Mouse (Mus musculus) forebrain, embryonic 15.5 days (tissue): ENCODE results near the gene Itgam. TPM values are rescaled to one million over a fixed set of nuclear protein-coding genes. Genes with fewer than 3 reads are reported as not detected.
"Not testable (repeated sequence)": the region's sequence is repeated elsewhere in the genome, so short reads cannot be mapped to it uniquely, and the experiment has no call there.

Source experiments
- ATAC-seq: fragments of 200-750 bp; cut with Nextera tagmentation; replicated peaks from 2 replicates; pipeline ENCODE4 v1.8.0; 2017; ENCODE audit warnings: mild to moderate bottlenecking, moderate TSS enrichment, moderate library complexity
- H3K27ac ChIP-seq: fragments of 300-500 bp; sonication (generic); replicated peaks from 2 replicates; pipeline ENCODE4 v1.5.1; 2015; ENCODE audit warnings: mild to moderate bottlenecking, inconsistent platforms
- H3K27me3 ChIP-seq: fragments of 300-500 bp; sonication (generic); 2 replicates; pipeline ENCODE4 v1.6.1; 2015; ENCODE audit warnings: inconsistent platforms
- H3K36me3 ChIP-seq: fragments of 300-500 bp; sonication (generic); 2 replicates; pipeline ENCODE4 v1.6.1; 2015; ENCODE audit warnings: mild to moderate bottlenecking, inconsistent platforms
- H3K4me1 ChIP-seq: fragments of 300-500 bp; sonication (generic); 2 replicates; pipeline ENCODE4 v1.6.1; 2015; ENCODE audit warnings: inconsistent platforms
- H3K4me2 ChIP-seq: fragments of 300-500 bp; sonication (generic); replicated peaks from 2 replicates; pipeline ENCODE4 v1.6.1; 2015; ENCODE audit warnings: mild to moderate bottlenecking, inconsistent platforms
- H3K4me3 ChIP-seq: fragments of 300-500 bp; sonication (generic); 2 replicates; pipeline ENCODE4 v1.5.1; 2015; ENCODE audit warnings: mild to moderate bottlenecking, inconsistent platforms
- H3K9ac ChIP-seq: fragments of 300-500 bp; sonication (generic); replicated peaks from 2 replicates; pipeline ENCODE4 v1.6.1; 2015; ENCODE audit warnings: mild to moderate bottlenecking, inconsistent platforms
- H3K9me3 ChIP-seq: fragments of 300-500 bp; sonication (generic); 2 replicates; pipeline ENCODE4 v1.6.1; 2016; ENCODE audit warnings: inconsistent platforms
- WGBS: fragments of 180-500 bp; shearing (Covaris S2); methylation state at CpG from one replicate; pipeline ENCODE4 v1.1.7; 2015; ENCODE audit warnings: mixed read lengths; 5-methylcytosine and 5-hydroxymethylcytosine counted together
- polyA plus RNA-seq: library from polyadenylated mRNA; unstranded; fragments of >200 nt; fragmentation: Nextera tagmentation; extraction: Ambion mirVana; gene quantifications from 2 replicates; pipeline ENCODE4 v1.2.1, GENCODE M21; 2015

The Itgam gene
- polyA plus RNA-seq, 1 experiment from 2014 or later, result 1.0 TPM

GRCm38 (mm10) chr7:128032989-128033293 is 29.5 kb upstream of the Itgam start:
- 98% methylated on average over 3 of the region's 3 CpGs for WGBS
- no peaks in the 10 kb centered on the region for H3K9me3 ChIP-seq
- no peaks in the 10 kb centered on the region for H3K36me3 ChIP-seq
- H3K4me3 ChIP-seq, result no peak overlapping the region
- H3K27me3 ChIP-seq, result no peaks in the 10 kb centered on the region
- no peak overlapping the region for H3K9ac ChIP-seq
- no peaks in the 10 kb centered on the region for H3K4me1 ChIP-seq
- ATAC-seq, result no peak
- H3K4me2 ChIP-seq, result no peak overlapping the region
- H3K27ac ChIP-seq, result no peak overlapping the region

- Histone ChIP-seq H3K9ac (no peak overlapping the region), H3K4me2 (no peak overlapping the region), H3K27ac (no peak overlapping the region), H3K9me3 (no peaks in the 10 kb centered on the region), H3K4me1 (no peaks in the 10 kb centered on the region), H3K4me3 (no peak overlapping the region), H3K27me3 (no peaks in the 10 kb centered on the region), H3K36me3 (no peaks in the 10 kb centered on the region)
- 92% methylated on average over 4 of the region's 4 CpGs for WGBS
- no peak for ATAC-seq
Measured at GRCm38 (mm10) chr7:128033616-128034015, 28.8 kb upstream of the Itgam start.

- 84% methylated on average over 15 of the region's 15 CpGs for WGBS
- ATAC-seq, result not testable (repeated sequence)
Measured at GRCm38 (mm10) chr7:128042161-128042820, 20.1 kb upstream of the Itgam start.

GRCm38 (mm10) chr7:128044142-128044785 is 18.2 kb upstream of the Itgam start:
- Histone ChIP-seq H3K4me2 (no peak overlapping the region), H3K36me3 (no peaks in the 10 kb centered on the region), H3K4me1 (no peaks in the 10 kb centered on the region), H3K9ac (no peak overlapping the region), H3K4me3 (no peak overlapping the region), H3K27me3 (no peaks in the 10 kb centered on the region), H3K27ac (no peak overlapping the region), H3K9me3 (no peaks in the 10 kb centered on the region)
- no peak for ATAC-seq
- WGBS, result 76% methylated on average over 4 of the region's 4 CpGs

More at GRCm38 (mm10) chr7:128042161-128042820, 20.1 kb upstream of the Itgam start:
- not testable (repeated sequence) for H3K9ac ChIP-seq, H3K36me3 ChIP-seq, H3K27me3 ChIP-seq, H3K4me1 ChIP-seq, H3K9me3 ChIP-seq, H3K4me3 ChIP-seq, H3K27ac ChIP-seq, H3K4me2 ChIP-seq

GRCm38 (mm10) chr7:128045640-128046039 is 16.8 kb upstream of the Itgam start:
- WGBS, result 72% methylated on average over 2 of the region's 2 CpGs
- no peak for ATAC-seq
- no peaks in the 10 kb centered on the region for H3K9me3 ChIP-seq

GRCm38 (mm10) chr7:128048819-128049218 is 13.6 kb upstream of the Itgam start:
- no peak for ATAC-seq

More at GRCm38 (mm10) chr7:128045640-128046039, 16.8 kb upstream of the Itgam start:
- no peaks in the 10 kb centered on the region for H3K27me3 ChIP-seq
- no peak overlapping the region for H3K27ac ChIP-seq
- H3K9ac ChIP-seq, result no peak overlapping the region
- H3K4me2 ChIP-seq, result no peak overlapping the region
- H3K4me3 ChIP-seq, result no peak overlapping the region
- H3K4me1 ChIP-seq, result no peaks in the 10 kb centered on the region
- H3K36me3 ChIP-seq, result no peaks in the 10 kb centered on the region

GRCm38 (mm10) chr7:128049254-128049653 is 13.2 kb upstream of the Itgam start:
- Histone ChIP-seq H3K9ac (no peak overlapping the region), H3K36me3 (no peaks in the 10 kb centered on the region), H3K4me3 (no peak overlapping the region), H3K9me3 (no peaks in the 10 kb centered on the region), H3K27me3 (no peaks in the 10 kb centered on the region), H3K27ac (no peak overlapping the region), H3K4me1 (no peaks in the 10 kb centered on the region), H3K4me2 (no peak overlapping the region)
- WGBS, result 94% methylated on average over 2 of the region's 2 CpGs
- ATAC-seq, result no peak

More at GRCm38 (mm10) chr7:128048819-128049218, 13.6 kb upstream of the Itgam start:
- no peak overlapping the region for H3K9ac ChIP-seq
- H3K27me3 ChIP-seq, result no peaks in the 10 kb centered on the region
- no peak overlapping the region for H3K27ac ChIP-seq
- no peaks in the 10 kb centered on the region for H3K4me1 ChIP-seq
- H3K4me3 ChIP-seq, result no peak overlapping the region
- H3K4me2 ChIP-seq, result no peak overlapping the region
- no peaks in the 10 kb centered on the region for H3K36me3 ChIP-seq
- 90% methylated on average over 4 of the region's 4 CpGs for WGBS
- H3K9me3 ChIP-seq, result no peaks in the 10 kb centered on the region

- Histone ChIP-seq H3K27me3 (no peaks in the 10 kb centered on the region), H3K27ac (no peak overlapping the region), H3K36me3 (no peaks in the 10 kb centered on the region), H3K9me3 (no peaks in the 10 kb centered on the region), H3K4me2 (no peak overlapping the region), H3K9ac (no peak overlapping the region), H3K4me1 (no peaks in the 10 kb centered on the region), H3K4me3 (no peak overlapping the region)
- 74% methylated on average over 4 of the region's 4 CpGs for WGBS
- no peak for ATAC-seq
Measured at GRCm38 (mm10) chr7:128050739-128051138, 11.7 kb upstream of the Itgam start.

- Histone ChIP-seq H3K4me3 (no peak overlapping the region), H3K9me3 (no peaks in the 10 kb centered on the region), H3K36me3 (no peaks in the 10 kb centered on the region), H3K27ac (no peak overlapping the region), H3K4me2 (no peak overlapping the region), H3K9ac (no peak overlapping the region), H3K4me1 (no peaks in the 10 kb centered on the region), H3K27me3 (no peaks in the 10 kb centered on the region)
- WGBS, result 91% methylated on average over 5 of the region's 5 CpGs
- ATAC-seq, result no peak
Measured at GRCm38 (mm10) chr7:128053061-128053460, 9.4 kb upstream of the Itgam start.

- Histone ChIP-seq H3K4me3 (no peak overlapping the region), H3K9me3 (no peaks in the 10 kb centered on the region), H3K36me3 (no peaks in the 10 kb centered on the region), H3K27ac (no peak overlapping the region), H3K9ac (no peak overlapping the region), H3K4me2 (no peak overlapping the region), H3K27me3 (no peaks in the 10 kb centered on the region), H3K4me1 (no peaks in the 10 kb centered on the region)
- 77% methylated on average over 3 of the region's 3 CpGs for WGBS
- ATAC-seq, result no peak
Measured at GRCm38 (mm10) chr7:128056917-128057444, 5.5 kb upstream of the Itgam start.

GRCm38 (mm10) chr7:128057860-128058259 is 4.6 kb upstream of the Itgam start:
- Histone ChIP-seq H3K36me3 (no peaks in the 10 kb centered on the region), H3K9me3 (no peaks in the 10 kb centered on the region), H3K4me2 (no peak overlapping the region), H3K4me3 (no peak overlapping the region), H3K27me3 (no peaks in the 10 kb centered on the region), H3K4me1 (no peaks in the 10 kb centered on the region), H3K27ac (no peak overlapping the region), H3K9ac (no peak overlapping the region)
- no peak for ATAC-seq
- 75% methylated on average over 8 of the region's 8 CpGs for WGBS

GRCm38 (mm10) chr7:128058576-128058975 is 3.9 kb upstream of the Itgam start:
- Histone ChIP-seq H3K36me3 (no peaks in the 10 kb centered on the region), H3K27me3 (no peaks in the 10 kb centered on the region), H3K9me3 (no peaks in the 10 kb centered on the region), H3K4me2 (no peak overlapping the region), H3K9ac (no peak overlapping the region), H3K4me1 (no peaks in the 10 kb centered on the region), H3K27ac (no peak overlapping the region), H3K4me3 (no peak overlapping the region)
- ATAC-seq, result no peak
- 78% methylated on average over 7 of the region's 7 CpGs for WGBS
